Mouse (Mus musculus): ENCODE data around the gene Ccrl2. TPM values are rescaled to one million over a fixed set of nuclear protein-coding genes. Genes with fewer than 3 reads are reported as not detected.

The Ccrl2 gene
- polyA plus RNA-seq (2014; fragmentation: Nextera tagmentation; extraction: Ambion mirVana): 4.7 and 5.2 TPM in 2 replicates

DNA sequence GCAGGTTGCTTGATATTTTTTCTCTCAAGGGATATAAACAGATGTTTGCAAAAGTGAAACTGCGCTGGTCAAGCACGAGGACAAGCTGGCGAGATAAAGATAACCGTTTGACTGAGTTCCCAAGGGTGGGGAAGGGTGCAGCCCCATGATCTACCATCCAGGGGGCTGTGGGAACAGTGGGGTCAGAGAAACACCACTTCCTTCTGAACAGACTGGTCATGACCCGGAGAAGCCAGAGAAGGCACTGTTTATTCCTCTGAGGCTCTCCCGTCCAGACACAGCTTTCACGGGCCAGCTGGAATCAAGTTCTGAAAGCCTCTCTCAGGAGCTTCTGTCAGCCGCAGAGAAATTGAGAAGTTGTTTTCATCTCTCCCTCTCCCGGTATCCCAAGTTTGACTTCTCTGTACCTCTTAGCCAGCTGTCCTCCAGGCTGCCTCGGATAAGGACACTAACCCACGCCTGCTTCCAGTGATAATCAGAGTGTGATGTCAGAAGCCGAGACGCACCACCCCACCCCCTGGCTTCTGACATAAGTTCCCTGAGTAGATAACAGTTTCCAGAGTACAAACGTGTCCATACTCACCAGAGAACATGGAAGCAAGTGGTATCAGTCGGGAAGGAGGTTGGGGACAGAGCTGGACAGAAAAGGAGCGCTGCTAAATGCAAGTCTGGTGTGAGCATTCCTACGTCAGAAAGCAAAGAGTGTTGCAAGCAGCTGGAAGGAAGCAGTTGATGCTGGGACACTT lies at the start of gene Ccrl2:
Gene Ccrl2 (minus strand): TSS at position 722 of the 746 bp plus-strand sequence.
- H3K27ac ChIP-seq (ENCODE audit: low read depth, low read length): peak within 1 kb of the TSS; percentile 95
- H3K4me2 ChIP-seq: peak within 1 kb of the TSS; percentile 89
- H3K9ac ChIP-seq (ENCODE audit: low read depth, low read length): peak within 1 kb of the TSS; percentile 74
- peak within 1 kb of the TSS; percentile 66 for H3K4me3 ChIP-seq (ENCODE audit: low read depth, low read length)
- peaks cover 35% of the 10 kb centered on the region for H3K4me1 ChIP-seq (replicated peaks; ENCODE audit: control insufficient read depth, insufficient read depth, low read length)
- DNase-seq (ENCODE audit: low spot score) (peak; percentile 79), ATAC-seq (replicated peaks; ENCODE audit: low FRiP score) (peak; percentile 96)
- H3K36me3 ChIP-seq (ENCODE audit: control insufficient read depth, insufficient read depth, low read length): no peaks in the 10 kb centered on the region
- H3K27me3 ChIP-seq (replicated peaks; ENCODE audit: control insufficient read depth, insufficient read depth, low read length): no peaks in the 10 kb centered on the region
- no peaks in the 10 kb centered on the region for H3K9me3 ChIP-seq (ENCODE audit: control insufficient read depth, low read length)
- 5% methylated on average over 17 of the region's 17 CpGs for WGBS

- no peak for DNase-seq (ENCODE audit: low spot score)
- 88% methylated on average over 5 of the region's 5 CpGs for WGBS
- no peak overlapping the region for H3K4me3 ChIP-seq (ENCODE audit: low read depth, low read length)
- H3K27me3 ChIP-seq (replicated peaks; ENCODE audit: control insufficient read depth, insufficient read depth, low read length): no peaks in the 10 kb centered on the region
- H3K4me1 ChIP-seq (replicated peaks; ENCODE audit: control insufficient read depth, insufficient read depth, low read length): no peaks in the 10 kb centered on the region
- ATAC-seq (replicated peaks; ENCODE audit: low FRiP score): no peak
- H3K9me3 ChIP-seq (ENCODE audit: control insufficient read depth, low read length): no peaks in the 10 kb centered on the region
- H3K27ac ChIP-seq (ENCODE audit: low read depth, low read length): no peak overlapping the region
- no peak overlapping the region for H3K9ac ChIP-seq (ENCODE audit: low read depth, low read length)
- no peak overlapping the region for H3K4me2 ChIP-seq
- H3K36me3 ChIP-seq (ENCODE audit: control insufficient read depth, insufficient read depth, low read length): no peaks in the 10 kb centered on the region
These were observed 46.6 kb upstream of the Ccrl2 start for GRCm38 (mm10) chr9:111103893-111104292.

- no peaks in the 10 kb centered on the region for H3K9me3 ChIP-seq (ENCODE audit: control insufficient read depth, low read length)
- no peak for ATAC-seq (replicated peaks; ENCODE audit: low FRiP score)
- no peak overlapping the region for H3K4me2 ChIP-seq
- H3K9ac ChIP-seq (ENCODE audit: low read depth, low read length): no peak overlapping the region
- no peaks in the 10 kb centered on the region for H3K27me3 ChIP-seq (replicated peaks; ENCODE audit: control insufficient read depth, insufficient read depth, low read length)
- no peak overlapping the region for H3K4me3 ChIP-seq (ENCODE audit: low read depth, low read length)
- no peak overlapping the region for H3K27ac ChIP-seq (ENCODE audit: low read depth, low read length)
- H3K4me1 ChIP-seq (replicated peaks; ENCODE audit: control insufficient read depth, insufficient read depth, low read length): no peaks in the 10 kb centered on the region
- 74% methylated on average over 5 of the region's 5 CpGs for WGBS
- no peak for DNase-seq (ENCODE audit: low spot score)
- H3K36me3 ChIP-seq (ENCODE audit: control insufficient read depth, insufficient read depth, low read length): no peaks in the 10 kb centered on the region
These were observed 46.0 kb upstream of the Ccrl2 start for GRCm38 (mm10) chr9:111103293-111103692.

DNA sequence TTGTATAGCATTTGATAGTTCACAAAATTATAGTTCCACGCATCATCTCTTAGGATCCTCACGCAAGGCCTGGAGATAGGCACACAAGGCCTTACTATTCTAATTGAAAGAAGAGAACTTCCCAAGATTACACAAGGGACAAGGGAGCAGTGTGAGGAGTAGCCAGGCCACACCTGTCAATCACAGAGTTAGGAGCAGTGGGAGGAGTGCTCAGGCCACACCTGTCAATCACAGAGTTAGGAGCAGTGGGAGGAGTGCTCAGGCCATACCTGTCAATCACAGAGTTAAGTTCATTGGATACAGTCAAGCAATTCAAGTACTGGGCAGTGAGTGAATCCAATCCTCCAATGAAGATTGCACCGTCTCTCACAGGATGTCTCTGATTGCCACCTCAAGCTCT lies 43.1 kb upstream of the Ccrl2 start:
- H3K27ac ChIP-seq (ENCODE audit: low read depth, low read length): no peak overlapping the region
- H3K4me1 ChIP-seq (replicated peaks; ENCODE audit: control insufficient read depth, insufficient read depth, low read length): no peaks in the 10 kb centered on the region
- H3K9ac ChIP-seq (ENCODE audit: low read depth, low read length): no peak overlapping the region
- no peaks in the 10 kb centered on the region for H3K27me3 ChIP-seq (replicated peaks; ENCODE audit: control insufficient read depth, insufficient read depth, low read length)
- WGBS: 95% methylated on average over 3 of the region's 3 CpGs
- H3K9me3 ChIP-seq (ENCODE audit: control insufficient read depth, low read length): no peaks in the 10 kb centered on the region
- H3K4me3 ChIP-seq (ENCODE audit: low read depth, low read length): no peak overlapping the region
- no peak overlapping the region for H3K4me2 ChIP-seq
- no peak; the same call in 1 of the 2 replicates for ATAC-seq (replicated peaks; ENCODE audit: low FRiP score)
- DNase-seq (ENCODE audit: low spot score): no peak
- no peaks in the 10 kb centered on the region for H3K36me3 ChIP-seq (ENCODE audit: control insufficient read depth, insufficient read depth, low read length)

DNA sequence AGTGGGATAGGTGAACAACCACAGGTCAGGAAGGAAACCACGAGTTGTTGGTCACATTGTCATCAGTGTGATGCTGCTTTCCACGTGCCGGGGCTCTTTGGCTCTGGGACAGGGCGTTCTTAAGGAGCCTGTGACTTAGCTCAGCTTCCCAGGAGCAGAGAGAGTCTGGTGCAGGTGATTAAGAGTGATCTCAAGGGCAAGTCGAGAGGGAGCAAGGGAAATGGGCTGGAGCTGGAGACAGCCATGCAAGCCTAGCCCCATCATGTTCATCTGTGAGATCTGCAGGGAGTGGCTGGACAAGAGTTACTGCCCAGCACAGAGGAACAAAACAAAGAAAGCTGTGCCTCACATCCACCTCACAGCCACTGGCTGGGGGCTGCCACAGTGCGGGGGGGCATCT lies 40.2 kb upstream of the Ccrl2 start:
- Histone ChIP-seq H3K4me1 (replicated peaks; ENCODE audit: control insufficient read depth, insufficient read depth, low read length) (0 out of 2 replicates have a peak, but pooled peaks cover 3% of the 10 kb centered on the region), H3K27ac (ENCODE audit: low read depth, low read length) (no peak overlapping the region), H3K27me3 (replicated peaks; ENCODE audit: control insufficient read depth, insufficient read depth, low read length) (no peaks in the 10 kb centered on the region), H3K9me3 (ENCODE audit: control insufficient read depth, low read length) (no peaks in the 10 kb centered on the region), H3K4me2 (no peak overlapping the region), H3K9ac (ENCODE audit: low read depth, low read length) (no peak overlapping the region), H3K36me3 (ENCODE audit: control insufficient read depth, insufficient read depth, low read length) (no peaks in the 10 kb centered on the region), H3K4me3 (ENCODE audit: low read depth, low read length) (no peak overlapping the region)
- 59% methylated on average over 6 of the region's 6 CpGs for WGBS
- DNase-seq (ENCODE audit: low spot score): no peak
- no peak for ATAC-seq (replicated peaks; ENCODE audit: low FRiP score)

DNA sequence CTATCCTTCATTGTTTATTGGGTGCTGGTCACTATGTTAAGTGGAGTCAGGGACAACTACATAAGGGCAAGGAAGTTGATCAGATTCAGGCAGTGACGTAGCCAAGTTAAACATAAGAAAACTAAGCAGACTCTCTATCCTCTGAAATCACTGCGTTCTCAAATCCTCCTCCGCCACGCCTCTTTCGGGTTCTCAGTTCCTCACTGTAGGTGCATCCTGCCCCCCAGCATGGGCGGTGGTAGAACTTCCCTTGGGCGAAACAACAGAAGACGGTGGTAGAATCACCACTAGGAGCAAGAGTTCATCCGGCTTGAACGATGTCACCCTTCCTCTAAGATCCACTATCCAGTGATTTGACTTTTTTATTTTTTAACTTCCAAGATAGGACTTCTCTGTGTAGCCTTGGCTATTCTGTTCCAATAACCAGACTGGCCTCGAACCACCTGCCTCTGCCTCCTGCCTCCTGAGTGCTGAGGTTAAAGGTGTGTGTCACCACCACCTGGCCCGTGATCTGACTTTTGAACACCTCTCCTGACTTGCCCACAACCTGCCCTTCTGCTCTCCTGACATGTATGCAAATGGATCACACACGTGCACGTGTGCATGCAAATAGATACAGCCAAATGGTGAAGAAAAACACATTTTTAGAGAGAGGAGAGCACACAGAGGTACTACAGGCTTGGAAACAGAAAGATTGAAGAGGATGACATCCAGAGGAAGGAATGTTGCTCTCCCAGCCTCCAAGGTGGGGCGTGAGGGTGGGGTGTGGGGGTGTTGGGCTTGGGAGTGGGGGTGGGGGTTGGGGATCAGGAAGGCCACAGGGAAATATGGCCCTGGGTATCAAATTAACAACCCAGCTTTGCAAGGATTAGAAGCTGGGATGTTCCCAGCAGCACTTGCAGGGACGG lies 39.4 kb upstream of the Ccrl2 start:
- Histone ChIP-seq H3K27ac (ENCODE audit: low read depth, low read length) (no peak overlapping the region), H3K27me3 (replicated peaks; ENCODE audit: control insufficient read depth, insufficient read depth, low read length) (no peaks in the 10 kb centered on the region), H3K36me3 (ENCODE audit: control insufficient read depth, insufficient read depth, low read length) (no peaks in the 10 kb centered on the region), H3K9ac (ENCODE audit: low read depth, low read length) (no peak overlapping the region), H3K9me3 (ENCODE audit: control insufficient read depth, low read length) (no peaks in the 10 kb centered on the region), H3K4me1 (replicated peaks; ENCODE audit: control insufficient read depth, insufficient read depth, low read length) (0 out of 2 replicates have a peak, but pooled peaks cover 3% of the 10 kb centered on the region), H3K4me2 (no peak overlapping the region), H3K4me3 (ENCODE audit: low read depth, low read length) (no peak overlapping the region)
- DNase-seq (ENCODE audit: low spot score): no peak
- 79% methylated on average over 16 of the region's 16 CpGs for WGBS
- ATAC-seq (replicated peaks; ENCODE audit: low FRiP score): no peak

- Histone ChIP-seq H3K27ac (ENCODE audit: low read depth, low read length) (no peak overlapping the region), H3K9ac (ENCODE audit: low read depth, low read length) (no peak overlapping the region), H3K36me3 (ENCODE audit: control insufficient read depth, insufficient read depth, low read length) (no peaks in the 10 kb centered on the region), H3K4me2 (no peak overlapping the region), H3K9me3 (ENCODE audit: control insufficient read depth, low read length) (no peaks in the 10 kb centered on the region), H3K4me1 (replicated peaks; ENCODE audit: control insufficient read depth, insufficient read depth, low read length) (0 out of 2 replicates have a peak, but pooled peaks cover 3% of the 10 kb centered on the region), H3K27me3 (replicated peaks; ENCODE audit: control insufficient read depth, insufficient read depth, low read length) (no peaks in the 10 kb centered on the region), H3K4me3 (ENCODE audit: low read depth, low read length) (no peak overlapping the region)
- 72% methylated on average over 7 of the region's 7 CpGs for WGBS
- DNase-seq (ENCODE audit: low spot score): no peak
- no peak for ATAC-seq (replicated peaks; ENCODE audit: low FRiP score)
These were observed 38.4 kb upstream of the Ccrl2 start for GRCm38 (mm10) chr9:111095710-111096109.

- no peak overlapping the region for H3K4me3 ChIP-seq (ENCODE audit: low read depth, low read length)
- no peak overlapping the region for H3K4me2 ChIP-seq
- 59% methylated on average over 5 of the region's 5 CpGs for WGBS
- ATAC-seq (replicated peaks; ENCODE audit: low FRiP score): no peak
- H3K9ac ChIP-seq (ENCODE audit: low read depth, low read length): no peak overlapping the region
- no peak for DNase-seq (ENCODE audit: low spot score)
- H3K4me1 ChIP-seq (replicated peaks; ENCODE audit: control insufficient read depth, insufficient read depth, low read length): 0 out of 2 replicates have a peak, but pooled peaks cover 3% of the 10 kb centered on the region
- no peak overlapping the region for H3K27ac ChIP-seq (ENCODE audit: low read depth, low read length)
- no peaks in the 10 kb centered on the region for H3K27me3 ChIP-seq (replicated peaks; ENCODE audit: control insufficient read depth, insufficient read depth, low read length)
- no peaks in the 10 kb centered on the region for H3K9me3 ChIP-seq (ENCODE audit: control insufficient read depth, low read length)
- no peaks in the 10 kb centered on the region for H3K36me3 ChIP-seq (ENCODE audit: control insufficient read depth, insufficient read depth, low read length)
These were observed 37.3 kb upstream of the Ccrl2 start for GRCm38 (mm10) chr9:111094626-111095025.
